Mouse (Mus musculus): ENCODE results near the gene Grb2. TPM values are rescaled to one million over a fixed set of nuclear protein-coding genes. Genes with fewer than 3 reads are reported as not detected.

Gene Grb2
- 57.2 and 62.8 TPM in 2 replicates for polyA plus RNA-seq (2012; rRNA removed)

DNA sequence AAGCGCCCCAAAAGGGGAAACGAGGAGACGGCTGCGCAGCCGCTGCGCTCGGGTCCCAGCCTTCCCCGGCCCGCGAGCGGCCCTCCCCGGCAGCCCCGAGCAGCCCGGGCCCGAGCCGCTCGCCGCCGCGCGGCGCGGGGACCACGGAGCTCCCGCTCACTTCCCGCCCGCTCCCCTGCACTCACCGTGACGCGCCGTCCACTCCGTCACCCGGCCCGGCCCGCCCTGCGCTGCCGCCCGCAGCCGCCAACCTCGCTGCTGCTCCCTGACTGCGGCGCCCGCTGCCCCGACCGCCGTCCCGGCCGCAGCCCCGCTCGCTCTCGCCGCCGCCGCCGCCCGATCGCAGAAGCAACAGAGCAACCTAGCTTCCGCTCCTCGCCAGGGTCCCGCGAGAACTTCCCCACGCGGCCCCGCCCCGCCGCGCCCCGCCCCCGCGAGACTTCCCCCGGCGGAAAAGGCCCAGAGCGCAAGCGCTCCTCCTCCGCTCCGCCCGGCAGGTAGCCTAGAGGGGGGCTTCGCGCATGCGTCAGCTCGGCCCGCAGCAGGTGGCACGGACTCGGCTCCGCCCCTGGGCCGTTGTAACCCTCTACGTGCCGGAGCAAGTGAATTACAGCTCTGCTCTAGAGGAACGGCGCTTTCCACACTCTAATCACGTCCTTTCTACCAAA lies at the start of gene Grb2:
TSS of gene Grb2 (minus strand) at position 389 of the 668 bp plus-strand sequence.
- DNase-seq (ENCODE audit: low spot score) = peak; percentile 97

DNA sequence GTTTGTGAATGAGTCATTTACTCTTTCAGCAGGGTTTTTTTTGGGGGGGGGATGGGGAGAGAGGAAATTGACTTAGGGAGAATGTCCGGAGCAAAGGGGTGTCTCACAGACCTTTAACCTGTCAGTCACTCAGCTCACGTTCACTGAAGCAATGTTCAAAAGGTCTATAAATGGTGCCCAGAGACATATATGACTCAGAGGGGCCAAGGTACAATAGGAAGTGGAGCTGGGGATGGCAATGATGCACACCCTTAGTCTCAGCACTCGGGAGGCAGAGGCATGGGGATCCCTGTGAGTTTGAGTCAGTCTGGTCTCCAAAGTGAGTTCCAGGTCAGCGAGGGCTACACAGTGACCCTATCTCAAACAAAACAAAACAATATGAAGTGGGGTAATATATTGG lies 45.1 kb upstream of the Grb2 start:
- no peak for DNase-seq (ENCODE audit: low spot score)

DNA sequence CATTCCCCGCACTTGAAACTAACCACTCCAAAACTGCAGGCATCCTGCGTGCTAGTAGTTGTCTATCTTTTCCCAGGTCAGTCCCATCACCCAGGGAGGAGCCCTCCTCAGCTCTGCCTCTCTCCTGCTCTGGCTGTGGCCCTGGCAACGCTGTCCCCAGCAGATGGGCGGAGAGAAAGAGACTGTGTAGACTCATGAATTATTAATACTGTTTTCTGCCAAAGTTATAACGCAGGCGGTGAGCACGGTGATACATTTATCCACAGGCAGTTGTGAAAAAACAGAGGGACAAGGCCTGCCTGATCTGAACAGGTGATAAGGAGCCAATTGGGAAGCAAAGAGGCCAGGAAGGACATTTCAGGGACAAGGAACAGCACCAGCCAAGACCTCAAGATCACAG lies 44.3 kb upstream of the Grb2 start:
- DNase-seq (ENCODE audit: low spot score) = no peak

DNA sequence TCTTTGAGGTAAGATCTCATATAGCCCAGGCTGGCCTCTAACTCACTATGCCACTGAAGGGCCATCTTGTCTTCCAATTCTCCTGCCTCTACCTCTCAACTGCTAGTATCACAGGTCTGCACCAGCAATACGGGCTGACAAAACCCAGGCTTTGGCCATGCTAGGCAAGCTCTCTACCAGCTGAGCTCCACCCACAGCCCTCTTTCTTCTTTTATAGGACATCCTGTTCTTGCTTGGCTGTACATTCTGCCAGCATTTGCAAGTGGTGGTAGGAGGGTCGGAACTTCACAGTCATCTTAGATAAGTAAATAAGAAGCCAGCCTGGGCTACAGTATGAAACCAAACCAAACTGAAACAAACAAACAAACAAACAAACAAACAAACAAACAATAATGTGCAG lies 43.3 kb upstream of the Grb2 start:
- no peak for DNase-seq (ENCODE audit: low spot score)

DNA sequence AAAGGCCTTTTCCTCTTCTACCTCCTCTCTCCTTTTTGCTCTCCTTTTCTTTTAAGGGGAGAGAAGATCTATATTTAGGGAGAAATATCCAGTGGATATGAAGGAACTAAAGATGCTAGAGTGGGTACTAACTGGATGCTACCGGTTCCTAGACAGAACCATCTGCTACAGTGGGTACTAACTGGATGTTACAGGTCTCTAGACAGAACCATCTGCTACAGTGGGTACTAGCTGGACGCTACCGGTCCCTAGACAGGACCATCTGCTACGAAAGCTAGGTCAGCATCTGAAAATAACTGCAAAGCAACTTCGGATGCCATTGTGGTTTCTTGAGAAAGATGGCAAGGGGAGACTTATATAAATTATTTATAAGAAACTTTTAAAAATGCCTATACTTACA lies 41.4 kb upstream of the Grb2 start:
- DNase-seq (ENCODE audit: low spot score) = no peak

DNA sequence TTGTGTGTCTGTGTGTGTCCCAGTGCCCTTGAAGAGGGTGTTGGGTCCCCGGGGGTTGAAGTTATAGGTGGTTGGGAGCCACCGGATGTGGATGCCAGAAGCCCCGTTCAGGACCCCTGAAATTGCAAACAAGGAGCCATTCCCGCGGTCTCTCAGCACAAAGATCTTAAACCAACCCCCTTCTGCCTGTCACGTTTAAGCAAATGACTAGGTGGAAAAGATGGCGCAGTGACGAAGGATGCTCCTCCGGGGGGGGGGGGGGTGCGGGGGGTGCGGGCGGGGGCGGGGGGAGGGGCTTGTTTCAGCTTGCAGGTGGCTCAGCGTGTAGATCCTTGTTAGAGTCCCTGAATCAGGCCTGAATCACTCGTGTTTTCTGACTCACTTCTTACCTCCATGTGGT lies 39.0 kb upstream of the Grb2 start:
- no peak for DNase-seq (ENCODE audit: low spot score)

DNA sequence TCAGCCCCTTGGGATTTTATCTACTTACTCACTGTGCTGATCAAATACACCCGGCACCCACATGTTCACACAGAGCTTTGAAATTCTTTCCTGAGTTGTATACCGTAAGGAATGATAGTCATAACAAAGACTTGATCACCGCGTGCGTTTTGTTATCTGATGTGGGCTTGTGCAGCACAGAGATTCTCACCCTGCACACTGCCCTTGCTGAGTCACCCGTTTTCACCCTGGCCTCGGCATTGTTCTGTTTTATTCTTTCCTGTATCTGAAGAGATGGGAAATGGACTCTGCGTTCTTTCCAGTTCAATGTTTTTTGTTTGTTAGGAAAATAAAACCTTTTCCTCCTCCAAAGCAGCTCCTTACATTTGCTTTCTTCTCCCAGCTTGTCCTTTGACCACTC lies 38.4 kb upstream of the Grb2 start:
- no peak for DNase-seq (ENCODE audit: low spot score)

DNA sequence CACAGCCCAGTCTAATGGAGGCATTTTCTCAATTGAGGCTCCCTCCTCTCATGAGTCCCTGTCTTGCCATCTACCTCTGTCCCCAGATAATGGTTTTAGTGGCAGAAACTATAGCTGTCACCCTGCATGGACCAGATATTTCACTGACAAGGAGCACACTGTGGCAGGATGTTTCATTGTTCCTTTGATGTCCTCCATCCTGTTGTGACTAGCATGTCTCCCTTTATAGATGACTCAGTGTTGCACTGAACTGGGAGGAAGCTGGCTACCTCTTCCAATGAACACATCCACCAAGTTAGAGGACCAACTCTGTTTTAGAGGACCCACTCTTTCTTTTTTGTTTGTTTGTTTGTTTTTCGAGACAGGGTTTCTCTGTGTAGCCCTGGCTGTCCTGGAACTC lies 37.7 kb upstream of the Grb2 start:
- DNase-seq (ENCODE audit: low spot score) = no peak

DNA sequence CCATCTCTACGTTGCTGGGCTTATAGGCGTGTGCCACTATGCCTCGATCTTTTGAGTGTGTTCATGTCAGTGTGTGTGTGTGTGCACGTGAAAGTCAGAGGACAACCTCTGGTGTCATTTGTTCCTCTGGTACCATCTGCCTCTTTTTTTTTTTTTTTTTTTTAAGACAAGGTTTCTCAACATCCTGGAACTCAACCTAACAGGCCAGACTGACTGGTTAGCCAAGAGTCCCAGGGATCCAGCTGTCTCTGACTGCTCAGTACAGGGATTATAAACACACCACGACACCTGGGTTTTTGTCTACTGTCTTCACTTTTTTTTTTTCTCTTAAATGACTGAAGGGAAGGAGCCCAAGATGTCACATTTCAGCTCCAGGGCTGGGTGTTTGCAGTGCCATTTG lies 36.0 kb upstream of the Grb2 start:
- DNase-seq (ENCODE audit: low spot score) = no peak

DNA sequence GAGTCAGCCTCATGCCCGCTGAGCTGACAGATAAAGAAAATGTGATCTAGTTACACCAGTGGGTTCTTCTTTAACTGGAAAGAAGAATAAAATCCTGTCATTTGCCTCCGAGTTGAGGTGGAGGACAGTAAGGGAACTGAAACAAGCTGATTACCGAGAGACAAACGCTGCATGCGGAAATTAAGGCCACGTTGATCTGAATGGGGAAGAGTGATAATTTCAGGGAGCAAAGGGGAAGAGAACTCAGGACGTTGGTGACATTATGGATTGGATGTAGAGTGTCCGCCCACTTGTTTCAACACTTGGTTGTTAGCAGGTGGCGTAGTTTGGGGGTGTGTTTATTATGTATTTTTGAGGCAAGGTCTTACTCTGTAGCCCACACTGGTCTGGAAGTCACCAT lies 34.5 kb upstream of the Grb2 start:
- no peak for DNase-seq (ENCODE audit: low spot score)

DNA sequence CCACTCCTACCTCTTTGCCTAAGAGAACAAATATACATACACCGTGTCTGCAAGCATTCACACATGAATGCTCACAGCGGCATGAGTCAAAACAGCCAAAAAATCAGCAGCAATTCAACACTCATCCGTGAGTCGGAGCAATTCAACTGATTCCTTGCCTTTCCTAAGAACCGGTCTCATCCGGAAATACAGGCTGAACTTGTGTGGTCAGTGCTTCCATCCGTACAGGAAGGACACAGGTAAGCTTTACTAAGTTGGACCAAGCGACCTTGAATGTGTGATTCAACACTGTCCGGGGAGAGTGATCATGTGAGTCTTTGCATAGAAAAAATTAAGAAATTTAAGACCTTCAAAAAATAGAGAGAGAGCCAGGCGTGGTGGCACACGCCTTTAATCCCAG lies 32.7 kb upstream of the Grb2 start:
- DNase-seq (ENCODE audit: low spot score) = no peak

DNA sequence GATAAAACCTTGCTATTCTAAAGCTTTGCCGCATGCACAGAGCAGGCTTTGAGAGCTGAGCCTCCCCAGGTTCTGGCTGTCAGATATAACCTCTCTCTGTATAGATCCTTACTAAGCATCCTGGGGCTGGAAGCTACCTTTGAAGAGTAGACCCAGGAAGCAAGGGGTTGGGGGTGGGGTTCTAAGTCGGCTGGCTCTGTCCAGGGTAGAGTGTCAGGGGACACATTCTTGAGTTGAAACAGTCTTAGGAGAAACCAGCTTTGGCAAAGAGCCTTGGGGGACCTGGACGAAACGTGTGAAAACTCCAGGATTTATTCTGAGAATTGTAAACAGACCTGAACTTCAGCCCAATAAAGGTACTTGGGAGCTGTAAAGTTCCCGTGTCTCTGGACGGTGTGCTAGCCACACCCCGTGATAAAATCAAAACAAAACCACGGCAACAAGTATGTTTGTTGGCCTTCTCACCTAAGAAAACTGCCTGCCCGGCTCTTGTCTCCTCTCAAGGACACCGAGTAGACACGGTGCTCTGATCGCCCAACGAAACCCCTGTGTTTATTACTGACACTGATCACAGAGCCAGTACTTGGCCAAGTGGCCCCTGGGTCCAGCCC lies 30.0 kb upstream of the Grb2 start:
- DNase-seq (ENCODE audit: low spot score) = no peak

DNA sequence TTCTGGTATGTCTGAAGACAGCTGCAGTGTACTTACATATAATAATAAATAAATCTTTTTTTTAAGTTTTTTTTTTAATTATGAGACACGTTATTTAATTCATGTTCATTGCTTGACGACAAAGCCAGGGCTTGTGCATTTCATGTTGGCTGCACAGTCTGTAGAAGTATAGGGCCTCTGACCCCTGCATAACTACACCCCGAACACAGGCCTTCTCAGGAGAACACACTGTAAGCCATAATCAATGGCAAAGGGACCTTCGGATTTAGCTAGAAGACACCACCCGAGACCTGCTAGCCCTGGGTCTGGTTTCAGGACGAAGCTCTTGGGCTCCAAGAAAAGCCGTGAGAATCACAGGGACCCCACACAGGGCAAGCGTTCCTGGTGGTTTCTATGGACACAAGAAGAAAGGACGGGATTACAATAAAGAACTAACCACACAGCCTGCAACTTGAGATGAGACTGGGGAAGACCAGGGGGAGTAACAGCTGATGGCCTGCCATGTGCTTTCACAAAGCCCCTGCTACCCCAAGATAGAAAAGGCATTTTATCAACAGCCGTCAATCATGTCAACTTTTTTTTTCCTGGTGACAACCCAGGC lies 29.3 kb upstream of the Grb2 start:
- no peak for DNase-seq (ENCODE audit: low spot score)

DNA sequence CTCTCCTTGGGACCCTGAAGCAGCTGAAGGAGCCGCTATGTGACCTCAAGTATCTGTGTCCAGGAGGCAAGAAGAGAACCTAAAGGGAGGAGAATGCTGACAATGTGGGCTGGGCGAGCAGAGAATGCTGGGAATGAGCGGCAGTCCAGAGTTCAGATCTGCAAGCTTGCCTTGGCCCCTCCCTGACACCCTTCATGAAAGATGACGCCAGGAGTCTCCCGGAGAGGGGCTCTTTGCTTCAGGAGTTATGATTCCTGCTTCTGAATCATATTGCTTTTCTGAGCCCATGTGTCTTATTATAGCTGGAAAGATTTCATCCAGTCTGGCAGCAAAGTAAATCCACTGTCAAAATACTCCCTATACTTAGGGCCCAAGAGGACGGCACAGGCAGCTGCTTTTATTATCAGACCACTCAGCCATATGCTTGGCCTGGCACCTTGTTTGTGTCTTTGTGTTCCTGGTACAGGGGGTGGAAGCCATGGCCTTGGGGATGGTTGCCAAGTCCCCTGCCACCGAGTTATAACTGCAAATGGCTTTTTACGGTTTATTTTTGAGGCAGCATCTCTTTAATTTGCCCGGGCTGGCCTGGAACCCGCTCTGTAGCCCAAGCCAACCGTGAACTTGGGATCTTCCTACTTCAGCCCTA lies 25.8 kb upstream of the Grb2 start:
- DNase-seq (ENCODE audit: low spot score) = no peak

DNA sequence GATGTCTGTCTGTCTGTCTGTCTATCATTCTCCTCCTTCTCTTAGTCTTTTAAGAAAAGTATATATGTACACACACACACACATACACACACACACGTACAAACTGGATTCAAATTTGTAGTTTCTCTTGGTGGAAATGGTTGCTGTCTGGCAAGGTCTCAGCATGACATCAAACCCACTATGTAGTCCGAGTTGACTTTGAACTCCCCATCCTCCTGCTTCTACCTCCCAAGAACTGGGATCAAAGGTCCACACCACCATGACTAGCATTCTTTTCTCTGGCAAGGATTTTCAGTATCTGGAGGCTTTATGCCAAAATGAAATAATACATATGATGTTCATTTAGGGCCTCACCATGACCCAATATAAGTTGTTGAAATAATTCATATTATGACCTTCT lies 14.8 kb upstream of the Grb2 start:
- no peak for DNase-seq (ENCODE audit: low spot score)

DNA sequence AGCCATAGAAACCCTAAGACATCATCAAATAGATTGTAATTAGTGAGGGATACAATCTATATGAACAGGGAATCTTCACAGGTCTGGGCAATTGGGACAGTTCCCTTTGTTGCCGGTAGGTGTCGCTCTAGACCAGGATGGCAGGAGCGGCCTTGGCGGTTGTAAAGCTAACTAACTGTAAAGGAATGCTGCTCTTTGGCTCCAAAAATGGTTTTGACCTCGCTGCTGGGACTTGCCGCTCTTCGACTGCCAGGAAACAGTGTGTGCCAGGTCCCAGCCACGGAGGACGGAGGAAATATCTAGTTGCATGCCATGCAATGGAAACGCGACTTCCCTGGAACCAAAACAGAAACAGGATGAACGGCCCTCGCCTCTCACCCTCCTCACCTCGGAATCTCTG lies 14.2 kb upstream of the Grb2 start:
- peak; percentile 66 for DNase-seq (ENCODE audit: low spot score)

DNA sequence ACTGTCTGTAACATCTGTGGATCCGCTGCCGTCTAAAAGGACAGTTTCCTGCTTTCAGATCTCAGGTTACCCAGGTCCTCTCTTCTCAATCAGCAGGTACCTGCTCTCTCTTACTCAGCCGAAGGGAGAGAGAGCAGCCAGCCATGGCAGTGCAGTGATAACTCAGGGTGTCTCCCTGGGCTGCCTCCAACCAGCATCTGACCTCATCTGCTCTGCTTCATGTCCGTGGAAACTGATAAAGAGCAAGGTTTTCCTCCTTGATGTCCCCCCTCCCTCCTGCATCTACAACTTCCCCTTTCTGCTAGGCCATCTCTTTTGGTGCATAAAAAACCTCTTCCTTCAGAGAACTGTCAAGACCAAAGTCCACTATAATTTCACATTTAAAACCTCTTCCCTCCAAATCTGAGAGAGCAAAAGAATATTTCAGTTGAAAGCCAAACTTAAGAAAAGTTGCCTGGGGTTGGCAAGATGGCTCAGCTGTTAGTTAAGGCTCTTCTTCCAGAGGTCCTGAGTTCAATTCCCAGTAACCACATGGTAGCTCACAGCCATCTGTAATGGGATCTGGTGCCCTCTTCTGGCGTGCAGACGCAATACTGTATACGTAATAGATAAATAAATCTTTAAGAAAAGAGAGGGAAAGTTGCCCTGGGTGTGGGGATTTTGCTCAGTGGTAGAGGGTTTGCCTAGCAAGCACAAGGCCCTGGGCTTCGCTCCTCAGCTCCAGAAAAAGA lies 9.4 kb upstream of the Grb2 start:
- no peak for DNase-seq (ENCODE audit: low spot score)

DNA sequence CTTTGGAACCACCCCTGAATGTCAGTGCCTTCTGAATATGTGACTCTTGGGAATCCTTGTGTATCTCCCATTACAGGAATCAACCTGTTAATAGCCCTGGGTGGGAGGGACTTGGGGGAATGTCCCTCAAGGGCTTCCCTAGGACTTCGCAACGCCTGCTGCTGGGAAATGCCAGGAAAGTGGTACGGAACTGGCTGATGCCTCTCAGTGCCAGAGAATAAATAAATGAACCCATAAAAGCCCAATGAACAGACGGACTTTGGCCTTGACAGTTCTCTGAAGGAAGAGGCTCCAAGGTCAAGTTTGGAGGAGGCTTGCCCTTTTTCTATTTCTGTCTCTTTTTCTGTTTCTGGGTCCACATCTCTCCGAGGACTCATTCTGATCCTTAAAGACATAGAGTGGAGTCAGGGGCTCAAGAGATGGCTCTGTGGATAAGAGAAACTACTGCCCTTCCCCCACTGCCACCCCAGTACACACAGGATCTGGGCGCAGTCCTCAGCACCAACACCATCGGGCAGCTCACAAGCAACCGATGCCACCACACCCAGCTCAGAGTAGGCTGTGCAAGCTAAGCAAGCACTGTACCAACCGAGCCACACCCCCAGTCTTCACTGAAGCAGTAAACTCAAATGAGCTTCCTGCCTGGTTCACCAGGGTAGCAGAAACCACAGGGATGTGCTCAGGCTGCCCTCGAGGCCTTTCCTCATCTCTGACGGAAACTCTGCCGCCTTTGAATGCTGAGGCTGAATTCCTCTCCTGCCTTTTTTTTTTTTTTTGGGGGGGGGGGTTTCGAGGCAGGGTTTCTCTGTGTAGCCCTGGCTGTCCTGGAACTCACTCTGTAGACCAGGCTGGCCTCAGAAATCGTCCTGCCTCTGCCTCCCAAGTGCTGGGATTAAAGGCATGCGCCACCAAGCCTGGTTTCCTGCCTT lies 8.3 kb upstream of the Grb2 start:
- DNase-seq (ENCODE audit: low spot score) = no peak

DNA sequence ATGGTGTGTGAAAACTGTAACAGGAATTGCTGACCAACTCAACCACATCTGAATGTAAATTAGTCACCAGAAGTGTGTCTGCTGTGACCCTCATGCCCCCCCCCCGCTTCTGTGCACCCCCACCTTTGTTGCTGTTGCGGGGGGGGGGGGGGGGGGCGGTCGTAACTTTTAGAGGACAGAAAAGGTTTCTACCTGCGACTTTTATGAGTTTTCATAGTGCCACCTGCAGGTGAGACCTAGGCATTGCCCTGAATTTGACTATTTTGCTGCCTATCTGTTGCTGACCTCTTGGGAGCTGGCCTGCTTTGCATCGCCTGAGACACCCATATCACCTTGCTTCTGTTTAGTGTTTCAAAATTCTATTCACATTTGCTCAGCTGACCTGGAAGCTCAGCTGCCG lies 6.1 kb upstream of the Grb2 start:
- DNase-seq (ENCODE audit: low spot score) = no peak

DNA sequence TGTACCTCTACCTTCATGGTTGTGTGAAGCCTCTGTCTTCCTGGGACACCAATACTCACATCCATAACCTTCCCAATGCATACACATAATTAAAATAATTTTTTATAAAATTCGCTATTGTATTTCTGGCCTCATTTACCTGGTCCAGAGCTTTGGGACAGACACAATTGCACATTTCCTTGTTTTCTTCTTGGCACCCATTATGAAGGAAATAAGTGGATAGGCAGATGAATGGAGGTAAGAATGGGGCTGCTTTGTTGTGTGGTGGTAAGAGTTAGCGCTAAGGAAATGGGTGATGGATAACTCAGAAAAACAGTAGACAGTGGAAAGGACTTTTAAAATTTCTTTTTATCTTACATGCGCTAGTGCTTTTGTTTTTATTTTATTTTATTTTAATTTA lies 5.0 kb upstream of the Grb2 start:
- DNase-seq (ENCODE audit: low spot score) = no peak

DNA sequence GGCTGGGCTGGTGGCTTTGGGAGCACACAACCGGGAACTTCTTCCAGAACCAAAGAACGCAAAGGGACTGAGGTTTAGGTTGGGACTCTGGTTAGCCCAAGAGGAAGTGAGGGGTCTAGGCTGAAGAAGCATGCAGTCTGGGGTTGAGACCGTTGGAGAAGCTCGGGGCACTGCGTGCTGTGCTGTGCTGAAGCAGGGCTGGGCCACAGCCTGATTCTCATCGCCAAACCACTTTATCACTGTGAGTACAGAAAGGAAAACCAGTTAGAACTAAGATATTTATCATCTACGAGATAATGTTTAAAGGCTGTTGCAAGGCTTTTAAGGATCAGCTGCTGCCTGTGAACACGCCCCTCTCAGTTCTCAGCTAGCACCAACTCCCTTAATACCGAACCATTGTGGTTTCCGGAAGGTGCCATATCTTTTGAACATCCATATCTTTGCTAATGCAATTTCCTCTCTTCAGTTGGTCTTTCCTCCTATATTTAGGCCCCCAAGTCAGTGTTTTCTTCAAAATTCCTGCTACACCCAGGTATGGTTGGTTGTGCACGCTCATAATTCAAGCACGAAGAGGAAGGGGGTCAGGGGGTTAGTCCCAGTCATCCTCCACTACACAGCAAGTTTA lies 4.4 kb upstream of the Grb2 start:
- no peak for DNase-seq (ENCODE audit: low spot score)
